Mouse (Mus musculus) layer of hippocampus, postnatal 36 days (tissue): ENCODE measurements around the gene Wrb. TPM values are rescaled to one million over a fixed set of nuclear protein-coding genes. Genes with fewer than 3 reads are reported as not detected.

Source experiments
- DNase-seq, 2 experiments: peaks; one replicate each; pipeline ENCODE4 v3.0.0; 2022
- total RNA-seq, 2 experiments: library from RNA; stranded (reverse); gene quantifications; 2 replicates each; pipeline ENCODE4 v1.2.3; 2021

Wrb gene
- total RNA-seq, 2 experiments from 2014 or later: 70.8 to 73.3 TPM

DNA sequence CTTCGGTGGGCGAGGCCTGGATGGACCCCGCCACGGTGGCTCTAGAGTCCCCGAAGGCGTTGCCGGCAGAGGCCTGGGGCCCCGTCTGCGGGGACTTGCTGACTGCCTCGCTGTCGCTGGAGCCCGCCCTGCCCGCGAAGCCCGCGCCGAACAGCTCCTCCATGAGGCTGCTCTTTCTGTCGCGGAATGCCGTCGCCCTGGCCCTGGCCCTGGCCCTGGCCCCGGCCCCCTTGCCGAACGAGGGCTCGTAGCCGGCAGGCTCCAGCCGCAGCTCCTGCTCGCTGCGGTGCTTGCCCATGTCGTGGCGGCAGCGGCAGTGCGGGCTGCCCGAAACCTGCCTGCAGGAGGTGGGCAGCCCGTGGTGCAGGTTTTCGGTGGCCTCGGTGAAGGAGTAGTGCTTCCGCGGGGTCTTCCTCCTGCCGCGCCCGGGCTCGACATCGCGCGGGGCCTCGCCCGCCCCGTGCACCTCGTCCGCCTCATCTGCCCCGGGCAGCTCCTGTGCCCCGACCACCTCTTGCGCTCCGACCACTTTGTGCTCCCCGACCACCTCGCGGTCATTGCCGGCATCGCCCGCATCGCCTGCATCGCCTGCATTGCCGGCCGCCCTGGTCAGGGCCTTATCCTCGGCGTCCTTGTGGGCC, 14.0 kb downstream of the Wrb start:
- DNase-seq: peak; percentile 27 to 42

GRCm38 (mm10) chr16:96159794-96160346, 14.7 kb downstream of the Wrb start:
- no peak for DNase-seq

- no peak for DNase-seq
Measured at GRCm38 (mm10) chr16:96160927-96161326, 15.7 kb downstream of the Wrb start.

- DNase-seq: no peak
Measured at GRCm38 (mm10) chr16:96161336-96161735, 16.1 kb downstream of the Wrb start.

DNA sequence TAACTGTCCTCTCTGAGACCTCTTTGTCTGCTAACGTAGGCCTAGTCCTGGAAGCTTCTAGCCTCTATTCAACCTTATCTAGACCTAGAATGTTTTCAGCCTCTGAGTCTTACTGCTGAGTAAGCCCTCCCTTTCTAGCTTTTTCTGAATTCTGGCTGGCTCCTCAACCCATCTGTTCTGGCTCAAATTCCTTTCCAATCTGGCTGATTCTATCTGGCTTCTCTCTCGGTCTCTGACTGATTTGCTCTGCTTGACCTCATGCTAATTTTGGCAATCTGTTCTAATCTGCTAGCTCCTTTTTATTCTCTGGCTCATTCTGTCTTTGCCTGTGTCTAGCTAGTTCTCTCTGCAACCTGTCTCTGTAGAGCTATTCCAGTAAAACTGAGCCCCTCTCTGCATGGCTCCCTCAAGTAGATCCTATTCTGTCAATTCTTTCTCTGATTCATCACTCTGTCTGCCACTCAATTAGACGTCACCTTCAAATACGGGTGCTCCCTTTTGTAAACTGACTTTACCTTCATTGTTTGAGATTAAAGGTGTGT, 20.6 kb downstream of the Wrb start:
- DNase-seq: no peak

- DNase-seq: no peak
Measured at GRCm38 (mm10) chr16:96168837-96169236, 23.6 kb downstream of the Wrb start.

- no peak for DNase-seq
Measured at GRCm38 (mm10) chr16:96173648-96174047, 28.4 kb downstream of the Wrb start.

GRCm38 (mm10) chr16:96175399-96175798, 30.2 kb downstream of the Wrb start:
- DNase-seq: no peak

DNA sequence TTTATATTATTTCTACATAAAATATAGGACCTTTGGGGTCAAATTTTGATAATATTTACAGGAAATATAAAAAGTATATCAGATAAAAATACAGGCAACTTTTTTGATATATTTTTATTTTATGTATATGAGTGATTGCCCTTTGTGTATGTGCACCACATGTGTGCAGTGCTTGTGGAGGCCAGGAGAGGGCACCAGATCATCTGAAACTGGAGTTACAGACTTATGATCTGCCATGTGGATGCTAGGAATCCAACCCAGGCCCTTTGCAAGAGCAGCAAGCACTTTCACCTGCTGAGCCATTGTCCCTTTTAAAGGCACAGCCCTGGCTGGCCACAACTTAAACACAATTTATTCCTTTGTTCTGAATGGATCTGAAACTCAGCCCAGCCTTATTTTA, 33.9 kb downstream of the Wrb start:
- no peak for DNase-seq

GRCm38 (mm10) chr16:96187619-96188018, 42.4 kb downstream of the Wrb start:
- DNase-seq: no peak

GRCm38 (mm10) chr16:96191531-96192506, 46.6 kb downstream of the Wrb start, which contains the start of gene Lca5l:
Lca5l (minus strand) TSS chr16:96192271.
- DNase-seq: peak; percentile 99

DNA sequence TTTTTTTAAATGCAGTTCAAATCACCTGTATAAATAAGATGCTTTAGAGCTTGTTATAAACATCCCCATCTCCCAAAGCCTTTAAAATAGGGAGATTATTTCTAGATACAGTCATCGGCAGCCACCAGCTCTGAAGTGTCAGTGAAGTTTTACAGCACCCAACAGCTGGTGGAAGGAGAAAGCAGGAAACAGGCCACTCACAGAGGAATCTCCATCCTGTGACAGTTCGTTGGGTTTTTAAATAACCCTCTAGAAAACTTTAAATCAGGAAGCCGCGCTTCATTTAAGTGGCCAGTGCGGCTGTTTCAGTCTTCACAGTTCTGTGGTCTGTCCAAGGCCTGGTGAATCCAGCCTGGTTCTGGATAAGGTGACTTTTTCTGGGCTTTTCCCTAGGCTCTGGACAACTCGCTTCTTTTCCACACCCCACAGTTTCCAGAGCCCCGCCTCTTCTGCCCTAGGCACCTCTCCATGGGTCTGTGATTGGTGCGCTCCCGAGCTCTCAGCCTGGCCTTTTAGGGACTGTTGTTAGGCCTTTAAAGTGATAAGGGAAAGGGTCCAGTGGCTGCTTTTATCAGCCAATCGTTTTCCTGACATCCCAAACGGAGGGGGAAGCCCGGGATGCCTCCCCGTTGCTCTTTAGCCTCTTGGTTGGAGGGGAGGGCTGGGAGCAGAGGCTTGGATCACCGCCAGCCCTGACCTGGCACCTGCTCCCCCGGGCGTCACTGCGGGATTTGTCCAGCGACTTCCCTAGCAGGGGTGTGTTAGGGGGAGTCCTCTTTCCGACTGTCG, 54.9 kb downstream of the Wrb start, which contains the start of gene Sh3bgr:
Sh3bgr (plus strand) TSS at position 538 of the 789 bp plus-strand sequence.
- peak in 1 of 2 experiments; percentile 20 for DNase-seq

DNA sequence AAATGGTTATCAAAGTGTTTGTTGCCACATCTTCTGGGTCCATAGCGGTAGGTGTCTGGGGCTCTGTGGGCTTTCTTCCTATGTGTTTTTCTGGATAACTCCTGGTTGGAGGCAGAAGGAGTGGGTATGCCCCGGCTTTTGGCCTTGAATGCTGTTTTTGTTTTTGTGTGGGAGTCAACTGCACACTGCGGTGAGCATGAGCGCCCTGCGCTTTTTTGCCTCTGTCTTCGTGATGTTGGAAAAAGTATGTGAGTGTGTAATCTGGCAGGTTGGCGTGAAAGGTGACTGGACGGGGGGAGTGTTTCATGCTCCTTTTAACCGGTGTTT, 55.5 kb downstream of the Wrb start:
- no peak for DNase-seq

GRCm38 (mm10) chr16:96201485-96202232, 56.5 kb downstream of the Wrb start:
- no peak for DNase-seq

Other genes starting within 250 kb of the Wrb start
- 10 to 100 TPM; 16.6 to 16.7 TPM for gene Psmg1, start 154.4 kb upstream of the Wrb start, total RNA-seq
- gene Brwd1, start 62.9 kb upstream of the Wrb start, total RNA-seq: 100 to 1,000 TPM; 138 to 140 TPM
- 10 to 100 TPM; 79.7 to 91.4 TPM for gene Hmgn1, start 17.7 kb upstream of the Wrb start, total RNA-seq
- gene Lca5l, start 46.9 kb downstream of the Wrb start, total RNA-seq: 1 to 10 TPM; 1.6 to 1.7 TPM
- 1 to 10 TPM; 2.2 to 2.9 TPM for gene Sh3bgr, start 55.0 kb downstream of the Wrb start, total RNA-seq
- 10 to 100 TPM; 48.7 to 57.1 TPM for gene B3galt5, start 90.4 kb downstream of the Wrb start, total RNA-seq